Mouse (Mus musculus) CD4-positive, CD25-positive, alpha-beta regulatory T cell, adult 2 months (primary cell): ENCODE results near the gene Slc34a2.

Experiments
- DNase-seq: peaks from one replicate; pipeline ENCODE4 v3.0.0-alpha.2; 2012; ENCODE audit warnings: low read depth, low spot score

Slc34a2 gene

GRCm38 (mm10) chr5:53025276-53025973 lies 12.5 kb upstream of the Slc34a2 start:
- no peak for DNase-seq

GRCm38 (mm10) chr5:53031346-53031745 lies 6.5 kb upstream of the Slc34a2 start:
- no peak for DNase-seq

- no peak for DNase-seq
Observed at GRCm38 (mm10) chr5:53042034-53042748, 4.3 kb downstream of the Slc34a2 start.

- no peak for DNase-seq
Observed at GRCm38 (mm10) chr5:53042771-53043371, 5.0 kb downstream of the Slc34a2 start.

- no peak for DNase-seq
Observed at GRCm38 (mm10) chr5:53043716-53044115, 5.8 kb downstream of the Slc34a2 start.

- no peak for DNase-seq
Observed at GRCm38 (mm10) chr5:53047951-53048350, 10.1 kb downstream of the Slc34a2 start.

GRCm38 (mm10) chr5:53048599-53048998 lies 10.7 kb downstream of the Slc34a2 start:
- no peak for DNase-seq

GRCm38 (mm10) chr5:53049046-53049445 lies 11.2 kb downstream of the Slc34a2 start:
- no peak for DNase-seq

- DNase-seq, result no peak
Observed at GRCm38 (mm10) chr5:53050963-53051362, 13.1 kb downstream of the Slc34a2 start.

GRCm38 (mm10) chr5:53053246-53053645 lies 15.4 kb downstream of the Slc34a2 start:
- no peak for DNase-seq

GRCm38 (mm10) chr5:53061532-53062130 lies 23.8 kb downstream of the Slc34a2 start:
- no peak for DNase-seq

- no peak for DNase-seq
Observed at GRCm38 (mm10) chr5:53074553-53074952, 36.7 kb downstream of the Slc34a2 start.

- no peak for DNase-seq
Observed at GRCm38 (mm10) chr5:53078453-53078852, 40.6 kb downstream of the Slc34a2 start.

- no peak for DNase-seq
Observed at GRCm38 (mm10) chr5:53087452-53087851, 49.6 kb downstream of the Slc34a2 start.

GRCm38 (mm10) chr5:53091331-53091730 lies 53.5 kb downstream of the Slc34a2 start:
- DNase-seq, result no peak

- DNase-seq, result no peak
Observed at GRCm38 (mm10) chr5:53101848-53102473, 64.1 kb downstream of the Slc34a2 start.

GRCm38 (mm10) chr5:53104177-53104855 lies 66.4 kb downstream of the Slc34a2 start:
- no peak for DNase-seq

GRCm38 (mm10) chr5:53105716-53106115 lies 67.8 kb downstream of the Slc34a2 start:
- no peak for DNase-seq

GRCm38 (mm10) chr5:53106125-53106524 lies 68.2 kb downstream of the Slc34a2 start:
- no peak for DNase-seq

- DNase-seq, result no peak
Observed at GRCm38 (mm10) chr5:53106731-53107130, 68.8 kb downstream of the Slc34a2 start.

GRCm38 (mm10) chr5:53108026-53108425 lies 70.1 kb downstream of the Slc34a2 start:
- DNase-seq, result no peak
